Mouse (Mus musculus): ENCODE data around the gene Lrba.

DNA sequence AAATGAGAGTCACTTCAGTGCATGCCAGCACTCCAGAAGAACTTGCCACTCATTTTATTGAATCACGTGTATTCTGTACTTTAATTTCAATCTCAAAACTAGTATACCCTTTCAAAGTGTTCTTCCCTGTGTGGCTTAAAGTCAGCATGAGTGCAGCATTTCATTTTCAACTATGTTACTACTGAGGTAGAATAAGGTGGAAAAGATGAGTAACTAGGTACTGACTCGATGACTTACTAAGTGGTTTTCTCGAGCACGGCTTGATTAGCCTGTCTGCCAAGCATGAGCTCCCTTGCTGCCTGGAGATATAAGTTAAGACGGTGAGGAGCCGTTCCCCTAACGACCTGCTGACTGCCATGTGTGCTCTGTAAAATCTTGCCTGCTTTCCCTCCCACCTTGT, 469.1 kb downstream of the Lrba start:
- TF ChIP-seq CTCF (IDR thresholded peaks at IDR 0.05; ENCODE audit: low read depth) (no peak), EP300 (optimal IDR thresholded peaks at IDR 0.05) (no peak)
